Mouse (Mus musculus): ENCODE data around the gene Sult2a7. TPM values are rescaled to one million over a fixed set of nuclear protein-coding genes. Genes with fewer than 3 reads are reported as not detected.

Sult2a7 gene
- total RNA-seq (2021) = not detected
- long read RNA-seq, experiment 1 = 0 reads
- long read RNA-seq, experiment 2 = 0 reads

- no peak for DNase-seq (ENCODE audit: low spot score in 2 of 2)
Observed at GRCm38 (mm10) chr7:14494130-14494529, at the start of gene Sult2a7. Gene Sult2a7 (minus strand): TSS chr7:14494230.

- DNase-seq (ENCODE audit: low spot score in 2 of 2) = no peak
Observed at GRCm38 (mm10) chr7:14525280-14525679, 31.2 kb upstream of the Sult2a7 start.

GRCm38 (mm10) chr7:14522636-14523035 is 28.6 kb upstream of the Sult2a7 start:
- DNase-seq (ENCODE audit: low spot score in 2 of 2) = no peak

- no peak for DNase-seq (ENCODE audit: low spot score in 2 of 2)
Observed at GRCm38 (mm10) chr7:14518301-14518700, 24.3 kb upstream of the Sult2a7 start.

GRCm38 (mm10) chr7:14492886-14493285 is 1.1 kb downstream of the Sult2a7 start:
- no peak for DNase-seq (ENCODE audit: low spot score in 2 of 2)

- DNase-seq (ENCODE audit: low spot score in 2 of 2) = no peak
Observed at GRCm38 (mm10) chr7:14446534-14446933, 47.5 kb downstream of the Sult2a7 start, which contains the start of gene Sult2a8. Gene Sult2a8 (minus strand): TSS chr7:14446769.

GRCm38 (mm10) chr7:14439581-14439980 is 54.4 kb downstream of the Sult2a7 start:
- DNase-seq (ENCODE audit: low spot score in 2 of 2) = no peak

- DNase-seq (ENCODE audit: low spot score in 2 of 2) = no peak
Observed at GRCm38 (mm10) chr7:14438484-14438883, 55.5 kb downstream of the Sult2a7 start.

GRCm38 (mm10) chr7:14438029-14438428 is 56.0 kb downstream of the Sult2a7 start:
- no peak for DNase-seq (ENCODE audit: low spot score in 2 of 2)

Other genes starting within 250 kb of the Sult2a7 start
- not detected for gene Sult2a6, start 239.4 kb downstream of the Sult2a7 start, total RNA-seq (2021)
- gene Obox8, start 160.7 kb downstream of the Sult2a7 start, total RNA-seq (2021) = not detected
- gene Sult2a8, start 47.5 kb downstream of the Sult2a7 start, total RNA-seq (2021) = not detected
- not detected for gene Vmn1r90, start 69.3 kb upstream of the Sult2a7 start, total RNA-seq (2021)
- not detected for gene Obox7, start 165.3 kb upstream of the Sult2a7 start, total RNA-seq (2021)

Data from adrenal gland, adult 18-20 months (tissue).